Mouse (Mus musculus): ENCODE measurements around the gene Vsx1. TPM values are rescaled to one million over a fixed set of nuclear protein-coding genes. Genes with fewer than 3 reads are reported as not detected.

Vsx1 gene
- polyA plus RNA-seq, 1 experiment from 2014 or later = not detected

- no peak overlapping the region for H3K4me3 ChIP-seq (ENCODE audit: low read depth, low read length)
- no peaks in the 10 kb centered on the region for H3K36me3 ChIP-seq (ENCODE audit: control insufficient read depth, insufficient read depth)
- H3K9ac ChIP-seq (ENCODE audit: low read depth, low read length) = no peak overlapping the region
- H3K9me3 ChIP-seq (ENCODE audit: control insufficient read depth) = no peaks in the 10 kb centered on the region
- H3K4me1 ChIP-seq (replicated peaks; ENCODE audit: control insufficient read depth, insufficient read depth, low read length) = no peaks in the 10 kb centered on the region
- WGBS = 15% methylated on average over 1 of the region's 1 CpGs
- ATAC-seq = no peak
- H3K4me2 ChIP-seq (replicated peaks; ENCODE audit: low read depth) = no peak overlapping the region
- 0 out of 2 replicates have a peak, but pooled peaks cover 3% of the 10 kb centered on the region for H3K27me3 ChIP-seq (replicated peaks; ENCODE audit: control insufficient read depth, insufficient read depth, low read length)
- H3K27ac ChIP-seq (ENCODE audit: low read depth, low read length) = no peak overlapping the region
- TF ChIP-seq CTCF (IDR thresholded peaks at IDR 0.05; ENCODE audit: low read depth) = peak; percentile 50
Measured at GRCm38 (mm10) chr2:150675525-150675924, 13.6 kb downstream of the Vsx1 start.

- H3K9ac ChIP-seq (ENCODE audit: low read depth, low read length) = no peak overlapping the region
- no peak overlapping the region for H3K4me3 ChIP-seq (ENCODE audit: low read depth, low read length)
- TF ChIP-seq CTCF (IDR thresholded peaks at IDR 0.05; ENCODE audit: low read depth) = peak; percentile 87
- no peak overlapping the region for H3K4me2 ChIP-seq (replicated peaks; ENCODE audit: low read depth)
- no peaks in the 10 kb centered on the region for H3K36me3 ChIP-seq (ENCODE audit: control insufficient read depth, insufficient read depth)
- 3% methylated on average over 2 of the region's 2 CpGs for WGBS
- H3K27me3 ChIP-seq (replicated peaks; ENCODE audit: control insufficient read depth, insufficient read depth, low read length) = 0 out of 2 replicates have a peak, but pooled peaks cover 3% of the 10 kb centered on the region
- no peaks in the 10 kb centered on the region for H3K4me1 ChIP-seq (replicated peaks; ENCODE audit: control insufficient read depth, insufficient read depth, low read length)
- peak; percentile 55; the same call in 1 of the 2 replicates for ATAC-seq
- no peaks in the 10 kb centered on the region for H3K9me3 ChIP-seq (ENCODE audit: control insufficient read depth)
- H3K27ac ChIP-seq (ENCODE audit: low read depth, low read length) = no peak overlapping the region
Measured at GRCm38 (mm10) chr2:150674900-150675299, 14.3 kb downstream of the Vsx1 start.

- H3K9ac ChIP-seq (ENCODE audit: low read depth, low read length) = no peak overlapping the region
- no peaks in the 10 kb centered on the region; the same call in 1 of the 2 replicates for H3K4me1 ChIP-seq (replicated peaks; ENCODE audit: control insufficient read depth, insufficient read depth, low read length)
- TF ChIP-seq CTCF (IDR thresholded peaks at IDR 0.05; ENCODE audit: low read depth) = no peak
- H3K36me3 ChIP-seq (ENCODE audit: control insufficient read depth, insufficient read depth) = no peaks in the 10 kb centered on the region
- ATAC-seq = no peak
- whole genome bisulfite sequencing = 81% methylated on average over 11 of the region's 11 CpGs
- no peak overlapping the region for H3K4me3 ChIP-seq (ENCODE audit: low read depth, low read length)
- H3K27ac ChIP-seq (ENCODE audit: low read depth, low read length) = no peak overlapping the region
- no peaks in the 10 kb centered on the region for H3K9me3 ChIP-seq (ENCODE audit: control insufficient read depth)
- no peak overlapping the region for H3K4me2 ChIP-seq (replicated peaks; ENCODE audit: low read depth)
- H3K27me3 ChIP-seq (replicated peaks; ENCODE audit: control insufficient read depth, insufficient read depth, low read length) = 0 out of 2 replicates have a peak, but pooled peaks cover 3% of the 10 kb centered on the region
Measured at GRCm38 (mm10) chr2:150673929-150674328, 15.2 kb downstream of the Vsx1 start.

- Histone ChIP-seq H3K4me2 (replicated peaks; ENCODE audit: low read depth) (no peak overlapping the region), H3K27ac (ENCODE audit: low read depth, low read length) (no peak overlapping the region), H3K36me3 (ENCODE audit: control insufficient read depth, insufficient read depth) (no peaks in the 10 kb centered on the region), H3K27me3 (replicated peaks; ENCODE audit: control insufficient read depth, insufficient read depth, low read length) (0 out of 2 replicates have a peak, but pooled peaks cover 3% of the 10 kb centered on the region), H3K4me1 (replicated peaks; ENCODE audit: control insufficient read depth, insufficient read depth, low read length) (peaks cover 7% of the 10 kb centered on the region; the same call in 1 of the 2 replicates), H3K9ac (ENCODE audit: low read depth, low read length) (no peak overlapping the region), H3K4me3 (ENCODE audit: low read depth, low read length) (no peak overlapping the region), H3K9me3 (ENCODE audit: control insufficient read depth) (no peaks in the 10 kb centered on the region)
- ATAC-seq = no peak
- TF ChIP-seq CTCF (IDR thresholded peaks at IDR 0.05; ENCODE audit: low read depth) = no peak
- WGBS = 79% methylated on average over 8 of the region's 8 CpGs
Measured at GRCm38 (mm10) chr2:150671609-150672290, 17.4 kb downstream of the Vsx1 start.

- Histone ChIP-seq H3K27me3 (replicated peaks; ENCODE audit: control insufficient read depth, insufficient read depth, low read length) (no peaks in the 10 kb centered on the region), H3K4me3 (ENCODE audit: low read depth, low read length) (no peak overlapping the region), H3K9ac (ENCODE audit: low read depth, low read length) (no peak overlapping the region), H3K27ac (ENCODE audit: low read depth, low read length) (no peak overlapping the region), H3K4me2 (replicated peaks; ENCODE audit: low read depth) (no peak overlapping the region), H3K9me3 (ENCODE audit: control insufficient read depth) (no peaks in the 10 kb centered on the region), H3K4me1 (replicated peaks; ENCODE audit: control insufficient read depth, insufficient read depth, low read length) (peaks cover 7% of the 10 kb centered on the region; the same call in 1 of the 2 replicates), H3K36me3 (ENCODE audit: control insufficient read depth, insufficient read depth) (no peaks in the 10 kb centered on the region)
- WGBS = 90% methylated on average over 1 of the region's 1 CpGs
- ATAC-seq = no peak
- no peak for TF ChIP-seq CTCF (IDR thresholded peaks at IDR 0.05; ENCODE audit: low read depth)
Measured at GRCm38 (mm10) chr2:150670926-150671325, 18.2 kb downstream of the Vsx1 start.

GRCm38 (mm10) chr2:150669454-150670045 lies 19.6 kb downstream of the Vsx1 start:
- Histone ChIP-seq H3K4me2 (replicated peaks; ENCODE audit: low read depth) (no peak overlapping the region), H3K27me3 (replicated peaks; ENCODE audit: control insufficient read depth, insufficient read depth, low read length) (no peaks in the 10 kb centered on the region), H3K36me3 (ENCODE audit: control insufficient read depth, insufficient read depth) (no peaks in the 10 kb centered on the region), H3K9me3 (ENCODE audit: control insufficient read depth) (no peaks in the 10 kb centered on the region), H3K4me3 (ENCODE audit: low read depth, low read length) (no peak overlapping the region), H3K27ac (ENCODE audit: low read depth, low read length) (peak overlapping the region; percentile 92; the same call in 1 of the 2 replicates), H3K9ac (ENCODE audit: low read depth, low read length) (no peak overlapping the region), H3K4me1 (replicated peaks; ENCODE audit: control insufficient read depth, insufficient read depth, low read length) (peaks cover 15% of the 10 kb centered on the region; the same call in 1 of the 2 replicates)
- TF ChIP-seq CTCF (IDR thresholded peaks at IDR 0.05; ENCODE audit: low read depth) = no peak
- 0 out of 2 replicates have a peak, but pooled peaks have one; percentile 24 for ATAC-seq
- 45% methylated on average over 2 of the region's 2 CpGs for WGBS

Measured in intestine, postnatal 0 days (tissue).